Mouse (Mus musculus) MEL-GATA-1-ER (cell line): ENCODE results near the gene Sbk2.

Experiments
- DNase-seq: peaks from one replicate; pipeline ENCODE4 v3.0.0-alpha.2; 2012; ENCODE audit warnings: low read depth; ENCODE audit errors: extremely low read depth

The Sbk2 gene

GRCm38 (mm10) chr7:4922931-4923565 is 41.2 kb downstream of the Sbk2 start:
- no peak for DNase-seq

- DNase-seq: no peak
Measured at GRCm38 (mm10) chr7:4922508-4922907, 41.7 kb downstream of the Sbk2 start.

- no peak for DNase-seq
Measured at GRCm38 (mm10) chr7:4921824-4922482, 42.3 kb downstream of the Sbk2 start, which contains the start of gene Nat14. Nat14 (plus strand) TSS chr7:4922028.

GRCm38 (mm10) chr7:4920976-4921823 is 43.0 kb downstream of the Sbk2 start:
- DNase-seq: no peak

- no peak for DNase-seq
Measured at GRCm38 (mm10) chr7:4920496-4920895, 43.7 kb downstream of the Sbk2 start.

GRCm38 (mm10) chr7:4919971-4920370 is 44.2 kb downstream of the Sbk2 start:
- DNase-seq: no peak

- no peak for DNase-seq
Measured at GRCm38 (mm10) chr7:4919096-4919495, 45.1 kb downstream of the Sbk2 start.

- DNase-seq: no peak
Measured at GRCm38 (mm10) chr7:4918681-4919080, 45.5 kb downstream of the Sbk2 start.

GRCm38 (mm10) chr7:4917494-4917893 is 46.7 kb downstream of the Sbk2 start:
- DNase-seq: no peak

GRCm38 (mm10) chr7:4915669-4916416 is 48.4 kb downstream of the Sbk2 start:
- DNase-seq: peak; percentile 50

- DNase-seq: peak; percentile 73
Measured at GRCm38 (mm10) chr7:4915007-4915665, 49.1 kb downstream of the Sbk2 start, which contains the start of gene Zfp628. Zfp628 (plus strand) TSS chr7:4915217.

- no peak for DNase-seq
Measured at GRCm38 (mm10) chr7:4912248-4912647, 52.0 kb downstream of the Sbk2 start.

GRCm38 (mm10) chr7:4911561-4911960 is 52.6 kb downstream of the Sbk2 start:
- DNase-seq: no peak

- no peak for DNase-seq
Measured at GRCm38 (mm10) chr7:4906466-4906950, 57.7 kb downstream of the Sbk2 start, which contains the start of gene Gm36210. Gm36210 (minus strand) TSS chr7:4906516.

- DNase-seq: no peak
Measured at GRCm38 (mm10) chr7:4902404-4902803, 61.8 kb downstream of the Sbk2 start.

GRCm38 (mm10) chr7:4901171-4901570 is 63.0 kb downstream of the Sbk2 start:
- no peak for DNase-seq

- DNase-seq: no peak
Measured at GRCm38 (mm10) chr7:4900523-4900851, 63.7 kb downstream of the Sbk2 start.

GRCm38 (mm10) chr7:4899649-4900522 is 64.3 kb downstream of the Sbk2 start:
- DNase-seq: no peak

GRCm38 (mm10) chr7:4898851-4899648 is 65.2 kb downstream of the Sbk2 start:
- DNase-seq: no peak
